35 mouse cellular contexts compared by ENCODE assay signal in genomic region chr10:85460736-85461135, GRCm38 (mm10).
"Had no signal": no experiment of that assay in that cellular context is flagged by ENCODE, and none has a peak within 500 bp of the region (broad histone marks: within the 10 kb centered on the region; RNA-seq: fewer than 3 reads in every experiment).

No protein-coding gene starts in this region.

- H3K9ac ChIP-seq: heart, embryonic 12.5 days; heart, embryonic 13.5 days; heart, embryonic 15.5 days; hindbrain, embryonic 12.5 days; hindbrain, embryonic 13.5 days; hindbrain, embryonic 14.5 days; hindbrain, embryonic 15.5 days; intestine, embryonic 15.5 days; kidney, embryonic 15.5 days had no signal

- H3K27ac ChIP-seq: heart, embryonic 10.5 days; heart, embryonic 13.5 days; heart, embryonic 15.5 days; hindbrain, embryonic 10.5 days; hindbrain, embryonic 12.5 days; hindbrain, embryonic 13.5 days; hindbrain, embryonic 14.5 days; hindbrain, embryonic 15.5 days; hindbrain, postnatal 0 days; intestine, embryonic 15.5 days; kidney, embryonic 15.5 days; kidney, postnatal 0 days; layer of hippocampus, adult 2 months had no signal

- ATAC-seq: hindbrain, embryonic 16.5 days; hindbrain, postnatal 0 days; inflammation-experienced regulatory T-cells, adult 6 months; intestine, embryonic 15.5 days; intestine, embryonic 16.5 days; intestine, postnatal 0 days had no signal

- H3K36me3 ChIP-seq: heart, embryonic 10.5 days; heart, embryonic 12.5 days; heart, embryonic 13.5 days; heart, embryonic 15.5 days; hindbrain, embryonic 10.5 days; hindbrain, embryonic 12.5 days; hindbrain, embryonic 13.5 days; hindbrain, embryonic 15.5 days; intestine, embryonic 15.5 days; kidney, embryonic 15.5 days had no signal

- H3K4me1 ChIP-seq: heart, embryonic 12.5 days had no signal

- DNase-seq: heart, postnatal 10 days; heart, postnatal 14 days; heart, postnatal 36 days; heart, postnatal 4 days; kidney, adult 11 months; kidney, adult 18-20 months; kidney, adult 2 months; kidney, adult 8-10 months; kidney, adult 9 months; kidney, postnatal 10 days; kidney, postnatal 14 days; kidney, postnatal 25 days; kidney, postnatal 36 days; kidney, postnatal 4 days; layer of hippocampus, adult 9-11 months; layer of hippocampus, postnatal 36 days had no signal

- H3K4me3 ChIP-seq: heart, embryonic 10.5 days; heart, embryonic 12.5 days; heart, embryonic 13.5 days; heart, embryonic 15.5 days; hindbrain, embryonic 10.5 days; hindbrain, embryonic 12.5 days; hindbrain, embryonic 13.5 days; hindbrain, embryonic 15.5 days; intestine, embryonic 15.5 days; kidney, embryonic 15.5 days; layer of hippocampus, adult 2 months had no signal

- H3K27me3 ChIP-seq: hindbrain, embryonic 15.5 days; intestine, embryonic 15.5 days; kidney, embryonic 15.5 days had no signal

- H3K4me2 ChIP-seq: heart, embryonic 11.5 days; heart, embryonic 12.5 days; heart, embryonic 13.5 days; heart, embryonic 15.5 days; hindbrain, embryonic 12.5 days; hindbrain, embryonic 13.5 days; hindbrain, embryonic 14.5 days; hindbrain, embryonic 15.5 days; intestine, embryonic 15.5 days; kidney, embryonic 15.5 days had no signal

- H3K9me3 ChIP-seq: heart, embryonic 10.5 days; heart, embryonic 12.5 days; heart, embryonic 13.5 days; heart, embryonic 15.5 days; hindbrain, embryonic 10.5 days; hindbrain, embryonic 12.5 days; hindbrain, embryonic 13.5 days; hindbrain, embryonic 15.5 days; intestine, embryonic 15.5 days; kidney, embryonic 15.5 days had no signal
